Mouse (Mus musculus) right cerebral cortex, postnatal 25 days (tissue): Measurements from ENCODE around the gene Adcy6.
A peak's percentile ranks its signal among the peaks of the same experiment; 100 is the strongest.

Experiments
- DNase-seq: peaks from one replicate; pipeline ENCODE4 v3.0.0; 2022

Adcy6 gene

DNA sequence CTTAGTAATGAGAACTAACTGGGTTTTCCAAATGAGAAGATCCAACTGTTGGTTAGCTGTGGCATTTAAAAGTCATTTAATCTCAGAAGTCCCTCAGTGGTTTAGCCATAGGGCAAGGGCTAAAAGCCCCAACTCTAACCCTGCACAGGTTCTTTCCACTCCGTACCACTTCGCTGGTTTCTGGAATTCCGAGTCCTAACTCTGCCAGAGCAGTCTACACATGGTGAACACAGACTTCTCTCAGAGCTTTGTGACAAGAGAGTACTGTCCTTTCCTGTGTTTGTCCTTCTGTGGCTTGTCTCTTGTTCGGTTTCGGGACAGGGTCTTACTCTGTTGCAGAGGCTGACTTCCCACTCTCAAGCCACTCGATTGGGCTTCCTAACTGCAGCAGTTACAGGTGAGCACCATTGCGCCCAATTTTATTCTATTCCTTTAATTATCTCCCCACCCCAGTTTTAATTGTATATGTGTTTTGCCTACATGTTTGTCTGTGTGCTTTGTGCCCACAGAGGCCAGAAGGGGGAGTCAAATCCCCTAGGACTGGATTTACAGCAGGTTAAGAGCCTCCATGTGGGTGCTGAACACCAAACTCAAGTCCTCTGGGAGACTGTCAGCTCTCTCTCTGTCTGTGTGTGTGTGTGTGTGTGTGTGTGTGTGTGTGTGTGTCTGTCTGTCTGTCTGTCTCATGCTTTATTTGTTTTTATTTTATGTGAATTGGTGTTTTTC, 16.8 kb upstream of the Adcy6 start:
- DNase-seq, result no peak

GRCm38 (mm10) chr15:98626078-98626477, 16.2 kb upstream of the Adcy6 start:
- DNase-seq, result no peak

- no peak for DNase-seq
Observed at GRCm38 (mm10) chr15:98623361-98623821, 13.5 kb upstream of the Adcy6 start.

GRCm38 (mm10) chr15:98622721-98623120, 12.8 kb upstream of the Adcy6 start:
- DNase-seq, result no peak

GRCm38 (mm10) chr15:98622199-98622598, 12.3 kb upstream of the Adcy6 start:
- DNase-seq, result no peak

GRCm38 (mm10) chr15:98617176-98617537, 7.3 kb upstream of the Adcy6 start:
- peak; percentile 59 for DNase-seq

DNA sequence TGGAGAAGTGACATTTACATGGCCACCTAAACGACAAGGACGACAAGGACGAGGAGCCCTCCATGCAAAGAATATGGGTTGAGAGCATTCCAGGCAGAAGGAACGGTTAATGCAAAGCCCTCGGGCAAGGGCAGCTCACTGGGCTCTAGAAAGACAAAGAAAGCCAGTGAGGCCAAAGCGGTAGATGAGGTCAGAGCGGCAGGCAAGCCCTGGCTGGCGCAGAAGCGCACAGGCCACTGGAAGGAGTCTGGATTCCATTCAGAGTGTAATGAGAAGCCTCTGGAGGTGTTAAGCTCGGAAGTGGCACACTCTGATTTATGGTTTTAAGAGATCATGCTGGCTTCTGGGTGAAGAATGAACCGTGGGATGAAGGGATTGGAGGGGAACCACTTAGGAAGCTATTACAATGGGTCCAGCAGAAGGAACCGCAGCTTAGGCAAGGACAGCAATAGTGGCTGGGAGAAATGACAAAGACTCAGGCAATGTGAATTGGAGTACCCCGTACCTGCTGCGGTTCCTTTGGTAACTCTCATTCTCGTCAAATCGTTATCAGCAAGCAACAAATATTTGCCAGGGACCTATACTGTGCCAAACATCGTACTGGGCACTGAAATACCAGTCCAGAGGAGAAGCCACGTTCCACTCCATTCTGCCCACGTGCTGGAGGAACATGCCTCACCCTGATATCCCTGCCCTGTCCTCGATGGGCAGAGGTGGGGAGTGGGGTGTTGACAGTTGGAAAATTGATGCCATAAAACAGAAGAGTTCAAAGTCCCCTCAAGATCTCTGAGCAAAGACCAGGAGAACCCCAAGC, 6.7 kb upstream of the Adcy6 start:
- DNase-seq, result no peak

DNA sequence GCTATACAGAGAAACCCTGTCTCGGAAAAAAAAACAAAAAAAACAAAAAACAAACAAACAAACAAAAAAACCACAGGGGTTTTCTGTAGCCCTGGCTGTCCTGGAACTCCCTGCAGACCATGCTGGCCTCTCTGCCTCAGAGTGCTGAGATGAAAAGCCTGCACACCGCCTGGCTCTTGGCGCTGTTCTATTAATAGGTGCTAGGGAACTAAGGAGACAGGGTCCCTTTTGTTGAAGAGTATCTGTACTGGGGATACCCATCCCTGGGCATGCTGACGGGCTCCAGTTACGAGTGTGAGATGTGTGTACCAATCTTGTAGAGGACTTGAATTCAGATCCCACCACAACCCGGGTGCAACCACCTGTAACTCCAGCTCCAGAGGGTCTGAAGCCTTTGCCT, 5.9 kb upstream of the Adcy6 start:
- DNase-seq, result no peak

DNA sequence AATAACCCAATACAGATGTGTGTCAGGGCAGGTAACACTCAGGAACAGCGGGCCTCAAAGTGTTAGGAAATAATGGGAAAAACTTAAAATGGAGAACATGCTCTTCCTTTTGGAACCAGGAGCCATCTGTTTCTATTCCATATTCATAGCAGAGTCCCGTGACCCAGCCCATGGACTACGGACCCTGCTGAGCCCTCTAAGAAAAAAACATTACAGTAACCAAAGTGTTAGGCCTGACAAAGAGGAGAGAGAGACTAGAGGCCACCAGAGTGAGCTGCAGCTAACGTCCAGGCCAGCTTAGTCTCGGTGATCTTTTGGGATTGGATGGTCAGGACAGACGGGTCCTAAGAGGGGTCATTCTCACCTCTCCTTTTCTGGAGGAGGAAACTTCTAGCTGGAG, 5.1 kb upstream of the Adcy6 start:
- DNase-seq, result no peak

DNA sequence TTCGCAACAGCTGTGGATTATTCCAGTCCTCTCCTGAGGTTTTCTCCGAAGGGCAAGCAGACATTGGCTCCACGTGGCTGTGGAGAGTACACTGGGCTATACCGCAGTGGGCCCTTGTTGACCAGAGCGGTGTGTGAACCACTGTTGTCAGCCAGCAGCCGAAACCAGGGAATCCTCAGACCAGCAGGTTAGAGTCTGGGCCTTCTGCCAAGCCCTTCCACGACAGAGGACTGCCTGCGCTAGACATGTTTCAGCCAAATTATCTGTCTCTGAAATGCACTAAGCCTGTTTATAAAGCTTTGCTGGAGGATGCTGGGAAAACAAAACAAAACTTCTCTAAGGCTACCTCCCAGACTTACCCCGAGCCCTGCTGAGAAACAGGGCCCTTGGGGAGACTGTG, 4.7 kb upstream of the Adcy6 start:
- DNase-seq, result no peak

DNA sequence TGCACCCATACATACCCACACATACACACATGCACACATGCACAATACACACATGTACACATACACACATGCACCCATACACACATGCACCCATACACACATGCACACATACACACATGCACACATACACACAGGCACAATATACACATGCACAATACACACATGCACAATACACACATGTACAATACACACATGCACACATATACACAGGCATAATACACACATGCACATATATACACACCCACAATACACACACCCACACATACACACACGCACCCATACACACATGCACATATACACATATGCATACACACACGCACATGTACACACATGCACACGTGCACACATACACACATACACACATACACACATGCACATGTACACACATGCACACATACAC, 2.4 kb upstream of the Adcy6 start:
- no peak for DNase-seq

DNA sequence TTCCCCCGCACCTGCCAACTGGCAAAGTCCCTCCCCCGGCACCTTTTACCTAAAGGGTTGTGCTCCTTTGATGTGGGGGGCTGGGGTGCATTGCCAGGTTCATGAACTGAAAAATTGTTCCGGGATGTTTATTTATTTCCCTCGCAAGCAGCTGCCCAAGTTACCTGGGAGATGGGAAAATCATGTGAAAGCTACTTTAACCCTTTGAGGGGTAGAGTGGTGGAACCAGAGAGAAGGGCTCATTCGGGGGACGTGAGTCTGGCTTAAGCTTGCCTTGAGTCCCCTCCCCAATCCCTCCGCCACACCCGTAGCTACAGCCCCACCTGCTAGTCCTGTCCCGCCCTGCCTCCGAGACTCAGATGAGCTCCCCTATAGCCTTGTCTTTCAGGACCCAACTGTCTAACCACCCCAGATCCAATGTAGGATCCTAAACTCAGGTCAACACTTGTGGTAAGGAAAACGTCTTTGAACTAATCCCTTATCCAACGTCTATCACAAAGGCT, 306 bp upstream of the Adcy6 start:
- DNase-seq, result no peak

GRCm38 (mm10) chr15:98608784-98609250, 1.1 kb downstream of the Adcy6 start:
- DNase-seq, result no peak

GRCm38 (mm10) chr15:98608058-98608783, 1.7 kb downstream of the Adcy6 start:
- DNase-seq, result no peak

GRCm38 (mm10) chr15:98607557-98607956, 2.3 kb downstream of the Adcy6 start:
- DNase-seq, result no peak

DNA sequence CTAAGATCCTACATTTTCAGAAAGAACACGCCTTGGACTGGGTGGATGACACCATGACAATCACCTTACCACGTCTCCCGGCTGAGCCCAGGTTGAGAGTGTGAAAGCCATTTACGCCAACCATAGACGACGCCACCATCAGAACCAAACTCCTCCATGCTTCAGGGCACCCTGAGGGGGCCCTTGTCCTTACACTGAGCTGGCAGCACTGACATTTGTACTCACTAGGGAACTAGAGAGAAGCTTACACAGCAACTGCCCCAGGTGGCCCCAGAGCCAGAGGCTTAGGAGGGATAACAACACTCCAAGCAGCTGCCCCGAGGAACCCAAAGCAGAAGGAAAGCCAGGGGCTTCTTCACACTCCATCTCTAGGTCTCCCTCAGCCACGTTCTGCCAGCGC, 3.1 kb downstream of the Adcy6 start:
- no peak for DNase-seq

- no peak for DNase-seq
Observed at GRCm38 (mm10) chr15:98606051-98606536, 3.8 kb downstream of the Adcy6 start.

DNA sequence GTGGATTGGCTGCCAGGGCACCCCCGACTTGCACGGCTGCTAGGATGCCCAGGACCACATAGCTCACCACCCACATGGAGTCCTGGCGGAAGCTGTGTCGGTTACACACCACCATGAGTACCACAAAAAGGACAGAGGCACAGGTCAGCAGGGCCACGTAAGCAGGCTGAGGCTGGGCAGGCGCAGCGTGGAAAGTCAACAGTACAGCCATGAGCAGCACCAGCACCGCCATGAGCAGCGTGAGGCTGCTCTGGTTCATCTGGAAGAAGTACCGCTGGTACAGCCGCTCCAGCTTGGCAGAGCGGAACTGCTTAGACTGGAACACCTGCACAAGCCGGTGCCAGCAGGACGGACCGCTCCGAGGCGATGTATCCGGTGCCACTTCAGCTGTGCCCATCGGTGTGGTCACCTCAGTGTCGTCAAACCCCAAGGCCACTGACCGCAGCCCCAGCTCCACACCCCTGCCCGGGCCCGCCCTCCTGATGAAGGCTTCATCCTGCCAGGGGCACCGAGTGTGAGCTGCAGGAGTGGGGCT, 5.8 kb downstream of the Adcy6 start:
- no peak for DNase-seq

- no peak for DNase-seq
Observed at GRCm38 (mm10) chr15:98602921-98603458, 6.9 kb downstream of the Adcy6 start.

- no peak for DNase-seq
Observed at GRCm38 (mm10) chr15:98602191-98602881, 7.5 kb downstream of the Adcy6 start.

GRCm38 (mm10) chr15:98601832-98602190, 8.1 kb downstream of the Adcy6 start:
- DNase-seq, result no peak
